ENCODE assay signal across 16 mouse cellular contexts in genomic region chr3:58072230-58072839, GRCm38 (mm10).
DNase-seq lines count a peak whose midpoint lies in the region; ATAC-seq and TF ChIP-seq lines count a peak whose summit lies in the region.
"Had no signal": no experiment of that assay in that cellular context is flagged by ENCODE, and none has a peak within 500 bp of the region (broad histone marks: within the 10 kb centered on the region; RNA-seq: fewer than 3 reads in every experiment).

No protein-coding gene starts in this region.

- H3K4me2 ChIP-seq in midbrain, embryonic 15.5 days = no peak overlapping the region
- H3K4me2 ChIP-seq in forebrain, embryonic 14.5 days (ENCODE audit: low read length) = no peak overlapping the region
- no peak overlapping the region for H3K4me2 ChIP-seq in midbrain, postnatal 0 days (ENCODE audit: low read depth, low read length, poor library complexity, severe bottlenecking)
- no peak overlapping the region for H3K4me2 ChIP-seq in heart, embryonic 11.5 days
- H3K4me2 ChIP-seq: embryonic facial prominence, embryonic 15.5 days had no signal

- H3K9ac ChIP-seq in midbrain, embryonic 15.5 days = no peak overlapping the region
- H3K9ac ChIP-seq in forebrain, embryonic 14.5 days (ENCODE audit: low read length) = no peak overlapping the region
- H3K9ac ChIP-seq in midbrain, postnatal 0 days (replicated peaks; ENCODE audit: low read length, poor library complexity, severe bottlenecking) = no peak overlapping the region
- no peak overlapping the region for H3K9ac ChIP-seq in heart, embryonic 11.5 days (ENCODE audit: low read depth, low read length)
- H3K9ac ChIP-seq: embryonic facial prominence, embryonic 15.5 days had no signal

- H3K9me3 ChIP-seq in midbrain, embryonic 10.5 days (replicated peaks) = no peaks in the 10 kb centered on the region
- H3K9me3 ChIP-seq in midbrain, embryonic 15.5 days = no peaks in the 10 kb centered on the region
- H3K9me3 ChIP-seq in forebrain, embryonic 14.5 days (replicated peaks; ENCODE audit: control insufficient read depth, low read length) = no peaks in the 10 kb centered on the region
- H3K9me3 ChIP-seq in midbrain, postnatal 0 days (ENCODE audit: low read length) = no peaks in the 10 kb centered on the region
- H3K9me3 ChIP-seq in heart, embryonic 11.5 days (replicated peaks; ENCODE audit: control insufficient read depth, low read length) = no peaks in the 10 kb centered on the region
- H3K9me3 ChIP-seq: embryonic facial prominence, embryonic 15.5 days had no signal

- H3K4me1 ChIP-seq in midbrain, embryonic 10.5 days = peaks cover 24% of the 10 kb centered on the region
- H3K4me1 ChIP-seq in midbrain, embryonic 15.5 days = no peaks in the 10 kb centered on the region
- no peaks in the 10 kb centered on the region for H3K4me1 ChIP-seq in forebrain, embryonic 14.5 days (ENCODE audit: control insufficient read depth, insufficient read depth, low read length)
- H3K4me1 ChIP-seq in midbrain, postnatal 0 days (ENCODE audit: insufficient read depth, low read length) = no peaks in the 10 kb centered on the region
- no peaks in the 10 kb centered on the region for H3K4me1 ChIP-seq in heart, embryonic 11.5 days (ENCODE audit: control insufficient read depth, insufficient read depth, low read length)
- H3K4me1 ChIP-seq: embryonic facial prominence, embryonic 15.5 days had no signal

- 0 out of 2 replicates have a peak overlapping the region, but pooled peaks have one; percentile 9 for H3K4me3 ChIP-seq in midbrain, embryonic 10.5 days
- H3K4me3 ChIP-seq in midbrain, embryonic 15.5 days = no peak overlapping the region
- no peak overlapping the region for H3K4me3 ChIP-seq in forebrain, embryonic 14.5 days (ENCODE audit: low read depth, low read length)
- no peak overlapping the region for H3K4me3 ChIP-seq in midbrain, postnatal 0 days (ENCODE audit: low read depth, low read length)
- no peak overlapping the region for H3K4me3 ChIP-seq in heart, embryonic 11.5 days (ENCODE audit: low read depth, low read length)
- H3K4me3 ChIP-seq: embryonic facial prominence, embryonic 15.5 days; layer of hippocampus, adult 2 months had no signal

- peak; percentile 50 for DNase-seq in midbrain, embryonic 10.5 days (ENCODE audit: low spot score)
- peak; percentile 36 for DNase-seq in embryo, embryonic 11 days
- DNase-seq in forebrain, embryonic 14.5 days (ENCODE audit: low spot score) = peak; percentile 23
- DNase-seq in midbrain, postnatal 0 days (ENCODE audit: low spot score) = peak; percentile 18
- no peak for DNase-seq in adrenal gland, postnatal 4 days (ENCODE audit: low spot score in 2 of 2)
- DNase-seq: adrenal gland, adult 2 months; cerebellum, adult 9-10 months; kidney, adult 18-20 months; kidney, postnatal 10 days; liver; lung, adult 18-20 months; thymus, postnatal 25 days had no signal

- WGBS in midbrain, embryonic 10.5 days = 35% methylated on average over 5 of the region's 5 CpGs
- WGBS in midbrain, embryonic 15.5 days = 14% methylated on average over 5 of the region's 5 CpGs
- WGBS in forebrain, embryonic 14.5 days = 28% methylated on average over 5 of the region's 5 CpGs
- 31% methylated on average over 5 of the region's 5 CpGs for WGBS in midbrain, postnatal 0 days
- 79% methylated on average over 5 of the region's 5 CpGs for WGBS in heart, embryonic 11.5 days (ENCODE audit: insufficient replicate concordance)

- H3K27me3 ChIP-seq in midbrain, embryonic 10.5 days (ENCODE audit: low read depth, poor library complexity, severe bottlenecking) = no peaks in the 10 kb centered on the region
- no peaks in the 10 kb centered on the region for H3K27me3 ChIP-seq in midbrain, embryonic 15.5 days (replicated peaks)
- no peaks in the 10 kb centered on the region for H3K27me3 ChIP-seq in forebrain, embryonic 14.5 days (replicated peaks; ENCODE audit: control insufficient read depth, insufficient read depth, low read length)
- H3K27me3 ChIP-seq in midbrain, postnatal 0 days (ENCODE audit: insufficient read depth, low read length) = no peaks in the 10 kb centered on the region
- no peaks in the 10 kb centered on the region for H3K27me3 ChIP-seq in heart, embryonic 11.5 days (ENCODE audit: control insufficient read depth, insufficient read depth, low read length)
- H3K27me3 ChIP-seq: embryonic facial prominence, embryonic 15.5 days had no signal

- ATAC-seq in midbrain, embryonic 15.5 days (replicated peaks) = no peak
- no peak; the same call in 1 of the 2 replicates for ATAC-seq in forebrain, embryonic 14.5 days
- no peak for ATAC-seq in midbrain, postnatal 0 days (ENCODE audit: low FRiP score)
- ATAC-seq in heart, embryonic 11.5 days (replicated peaks; ENCODE audit: insufficient number of reproducible peaks, low FRiP score, low TSS enrichment) = no peak

- peak overlapping the region; percentile 80 for H3K27ac ChIP-seq in midbrain, embryonic 10.5 days (replicated peaks)
- H3K27ac ChIP-seq in midbrain, embryonic 15.5 days = no peak overlapping the region
- no peak overlapping the region for H3K27ac ChIP-seq in forebrain, embryonic 14.5 days (ENCODE audit: low read depth, low read length)
- no peak overlapping the region for H3K27ac ChIP-seq in midbrain, postnatal 0 days (ENCODE audit: low read depth, low read length)
- no peak overlapping the region for H3K27ac ChIP-seq in heart, embryonic 11.5 days (ENCODE audit: low read depth, low read length)
- H3K27ac ChIP-seq: embryonic facial prominence, embryonic 15.5 days; layer of hippocampus, adult 2 months had no signal

- no peak for TF ChIP-seq CTCF in midbrain, postnatal 0 days (IDR thresholded peaks at IDR 0.05)

- no peaks in the 10 kb centered on the region for H3K36me3 ChIP-seq in midbrain, embryonic 10.5 days
- no peaks in the 10 kb centered on the region for H3K36me3 ChIP-seq in midbrain, embryonic 15.5 days (replicated peaks)
- H3K36me3 ChIP-seq in forebrain, embryonic 14.5 days (ENCODE audit: control insufficient read depth, insufficient read depth, low read length) = no peaks in the 10 kb centered on the region
- no peaks in the 10 kb centered on the region for H3K36me3 ChIP-seq in midbrain, postnatal 0 days (ENCODE audit: insufficient read depth, low read length)
- H3K36me3 ChIP-seq in heart, embryonic 11.5 days (ENCODE audit: control insufficient read depth, insufficient read depth, low read length) = no peaks in the 10 kb centered on the region
- H3K36me3 ChIP-seq: embryonic facial prominence, embryonic 15.5 days had no signal

Comparison
In these comparisons a context has a peak if more than half of its experiments do, and no peak if none do; other contexts are left out.
1. DNase-seq: peak in midbrain, embryonic 10.5 days (single experiment), embryo, embryonic 11 days (single experiment), forebrain, embryonic 14.5 days (single experiment) and midbrain, postnatal 0 days (single experiment); none in adrenal gland, postnatal 4 days (0 of 2).